Mouse (Mus musculus): ENCODE measurements at regions not wholly inside any gene's neighbourhood (a gene's known extent, or its start where the extent isn't known, plus 50 kb on each side); places are given as distances from the start of the nearest gene placed in this dataset.

DNA sequence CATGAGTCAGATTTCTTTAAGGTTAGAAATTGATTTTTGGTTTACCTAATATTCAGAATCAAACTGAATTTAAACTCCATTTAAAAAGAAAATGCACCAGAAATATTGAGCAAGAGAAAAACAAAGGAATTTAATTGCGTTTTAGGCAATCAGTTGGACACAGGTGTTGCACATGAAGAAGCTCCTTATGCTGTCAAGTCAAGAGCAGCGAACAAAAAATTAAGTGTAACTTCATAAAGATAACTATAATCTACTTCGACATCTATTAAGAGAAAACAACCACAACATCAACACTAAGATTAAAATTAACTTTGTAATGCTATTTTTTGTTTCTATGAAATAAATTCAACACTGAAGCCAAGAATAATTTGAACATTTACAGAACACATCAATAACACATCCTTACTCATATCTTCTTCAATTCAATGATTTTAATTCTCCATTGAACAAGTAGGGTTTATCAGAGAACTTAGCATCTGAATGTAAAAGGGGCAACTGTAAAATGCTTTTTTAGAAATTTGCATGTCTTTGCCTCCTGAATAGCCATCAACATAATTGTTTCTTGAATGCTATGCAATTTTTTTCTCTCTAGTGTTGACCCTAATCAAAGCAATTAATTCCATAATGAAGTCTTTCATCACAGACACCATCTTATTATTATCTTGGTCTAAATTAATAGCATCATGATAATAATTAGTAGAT, 237.7 kb upstream of the Tecrl start:
- no peak for ATAC-seq (ENCODE audit: low FRiP score, low TSS enrichment)
- WGBS, result 87% methylated on average over 3 of the region's 3 CpGs

More for the DNA sequence above, 237.7 kb upstream of the Tecrl start:
- Histone ChIP-seq H3K4me2 (replicated peaks; ENCODE audit: low read depth, low read length) (no peak overlapping the region), H3K27me3 (ENCODE audit: insufficient read depth, low read length) (no peaks in the 10 kb centered on the region), H3K9me3 (ENCODE audit: low read length) (no peaks in the 10 kb centered on the region), H3K4me3 (ENCODE audit: low read length) (no peak overlapping the region), H3K4me1 (ENCODE audit: insufficient read depth, low read length) (no peaks in the 10 kb centered on the region), H3K9ac (replicated peaks; ENCODE audit: low read length) (no peak overlapping the region), H3K36me3 (ENCODE audit: insufficient read depth, low read length) (no peaks in the 10 kb centered on the region), H3K27ac (ENCODE audit: low read length) (no peak overlapping the region)
